Mouse (Mus musculus): ENCODE measurements around the gene Traf7. TPM values are rescaled to one million over a fixed set of nuclear protein-coding genes. Genes with fewer than 3 reads are reported as not detected.

Traf7 gene
- polyA plus RNA-seq (2015; fragmentation: Nextera tagmentation; extraction: Ambion mirVana), result 97.1 and 109 TPM in 2 replicates

GRCm38 (mm10) chr17:24527723-24528559, at the start of gene Traf7:
Gene Traf7, minus strand, starts transcription at chr17:24527938.
- Histone ChIP-seq H3K36me3 (ENCODE audit: poor library complexity, severe bottlenecking) (peaks cover 22% of the 10 kb centered on the region), H3K4me1 (peaks cover 70% of the 10 kb centered on the region), H3K4me2 (peak within 1 kb of the TSS; percentile 82), H3K9ac (peak within 1 kb of the TSS; percentile 91), H3K27me3 (no peaks in the 10 kb centered on the region), H3K4me3 (peak within 1 kb of the TSS; percentile 87), H3K27ac (peak within 1 kb of the TSS; percentile 85), H3K9me3 (replicated peaks) (no peaks in the 10 kb centered on the region)
- ATAC-seq, result peak; percentile 98
- WGBS, result under 1% methylated on average over 40 of the region's 40 CpGs

DNA sequence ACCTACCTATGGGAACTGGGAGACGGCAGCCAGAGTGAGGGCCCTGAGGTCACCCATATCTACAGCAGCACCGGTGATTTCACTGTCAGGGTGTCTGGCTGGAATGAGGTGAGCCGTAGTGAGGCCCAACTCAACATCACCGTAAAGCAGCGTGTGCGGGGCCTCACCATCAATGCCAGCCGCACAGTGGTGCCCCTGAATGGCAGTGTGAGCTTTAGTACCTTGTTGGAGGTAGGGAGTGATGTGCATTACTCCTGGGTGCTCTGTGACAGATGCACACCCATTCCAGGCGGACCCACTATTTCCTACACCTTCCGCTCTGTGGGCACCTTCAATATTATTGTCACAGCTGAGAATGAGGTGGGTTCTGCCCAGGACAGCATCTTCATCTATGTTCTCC, 46.1 kb upstream of the Traf7 start:
- H3K4me2 ChIP-seq, result no peak overlapping the region
- H3K4me3 ChIP-seq, result no peak overlapping the region
- H3K4me1 ChIP-seq, result no peaks in the 10 kb centered on the region
- ATAC-seq, result no peak
- WGBS, result 98% methylated on average over 9 of the region's 9 CpGs
- no peaks in the 10 kb centered on the region for H3K9me3 ChIP-seq (replicated peaks)
- H3K27ac ChIP-seq, result no peak overlapping the region
- H3K9ac ChIP-seq, result no peak overlapping the region
- H3K36me3 ChIP-seq (ENCODE audit: poor library complexity, severe bottlenecking), result peaks cover 95% of the 10 kb centered on the region
- H3K27me3 ChIP-seq, result no peaks in the 10 kb centered on the region

DNA sequence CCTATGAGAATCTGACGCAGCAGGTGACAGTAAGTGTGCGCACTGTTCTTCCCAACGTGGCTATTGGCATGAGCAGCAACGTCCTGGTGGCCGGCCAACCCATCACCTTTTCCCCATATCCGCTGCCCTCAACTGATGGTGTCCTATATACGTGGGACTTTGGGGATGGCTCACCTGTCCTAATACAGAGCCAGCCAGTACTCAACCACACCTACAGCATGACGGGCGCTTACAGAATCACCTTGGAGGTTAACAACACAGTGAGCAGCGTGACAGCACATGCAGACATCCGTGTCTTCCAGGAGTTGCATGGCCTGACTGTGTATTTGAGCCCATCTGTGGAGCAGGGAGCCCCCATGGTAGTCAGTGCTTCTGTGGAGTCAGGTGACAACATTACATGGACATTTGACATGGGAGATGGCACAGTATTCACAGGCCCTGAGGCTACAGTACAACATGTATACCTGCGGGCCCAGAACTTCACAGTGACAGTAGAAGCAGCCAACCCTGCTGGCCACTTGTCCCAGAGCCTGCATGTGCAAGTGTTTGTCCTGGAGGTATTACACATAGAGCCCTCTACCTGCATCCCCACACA, 45.0 kb upstream of the Traf7 start:
- no peaks in the 10 kb centered on the region for H3K4me1 ChIP-seq
- H3K9me3 ChIP-seq (replicated peaks), result no peaks in the 10 kb centered on the region
- WGBS, result 96% methylated on average over 12 of the region's 12 CpGs
- peaks cover 90% of the 10 kb centered on the region for H3K36me3 ChIP-seq (ENCODE audit: poor library complexity, severe bottlenecking)
- no peak overlapping the region for H3K27ac ChIP-seq
- no peak for ATAC-seq
- no peak overlapping the region for H3K4me2 ChIP-seq
- H3K4me3 ChIP-seq, result no peak overlapping the region
- no peak overlapping the region for H3K9ac ChIP-seq
- H3K27me3 ChIP-seq, result no peaks in the 10 kb centered on the region

- Histone ChIP-seq H3K4me1 (peaks cover 4% of the 10 kb centered on the region; the same call in 1 of the 2 replicates), H3K4me2 (no peak overlapping the region), H3K27ac (no peak overlapping the region), H3K36me3 (ENCODE audit: poor library complexity, severe bottlenecking) (peaks cover 89% of the 10 kb centered on the region), H3K27me3 (no peaks in the 10 kb centered on the region), H3K4me3 (no peak overlapping the region), H3K9ac (no peak overlapping the region), H3K9me3 (replicated peaks) (no peaks in the 10 kb centered on the region)
- 84% methylated on average over 4 of the region's 4 CpGs for WGBS
- ATAC-seq, result no peak
Observed at GRCm38 (mm10) chr17:24569837-24570236, 42.1 kb upstream of the Traf7 start.

DNA sequence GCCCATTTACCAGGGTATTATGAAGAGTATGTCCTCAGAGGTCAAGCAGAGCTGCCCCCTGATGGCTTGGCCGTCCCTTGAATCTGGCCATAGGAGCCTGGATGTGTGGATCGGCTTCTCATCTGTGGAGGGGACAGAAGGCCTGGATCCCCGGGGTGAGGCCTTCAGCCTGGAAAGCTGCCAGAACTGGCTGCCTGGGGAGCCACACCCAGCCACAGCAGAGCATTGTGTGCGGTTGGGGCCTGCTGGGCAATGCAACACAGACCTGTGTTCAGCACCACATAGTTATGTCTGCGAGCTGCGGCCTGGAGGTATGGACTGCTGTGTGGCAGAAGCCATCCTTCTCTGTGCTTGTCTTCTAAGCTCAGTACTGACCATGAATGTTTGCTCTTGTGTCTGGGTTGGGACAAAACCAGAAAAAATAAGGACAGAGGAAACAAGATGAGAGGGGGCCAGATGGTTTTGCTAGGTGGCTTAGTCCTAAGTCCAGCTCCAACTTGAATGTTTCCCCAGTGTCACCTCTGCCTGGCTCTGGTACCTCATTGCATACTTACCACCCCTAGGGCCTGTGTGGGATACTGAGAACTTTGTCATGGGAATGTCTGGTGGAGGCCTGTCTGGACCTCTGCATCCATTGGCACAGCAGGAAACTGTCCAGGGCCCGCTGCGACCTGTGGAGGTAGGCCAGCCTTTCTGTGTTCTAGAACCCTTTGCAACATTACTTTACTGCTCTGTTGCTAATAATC, 39.5 kb upstream of the Traf7 start:
- H3K9me3 ChIP-seq (replicated peaks), result no peaks in the 10 kb centered on the region
- no peak overlapping the region for H3K4me3 ChIP-seq
- H3K9ac ChIP-seq, result peak overlapping the region; percentile 31; the same call in 1 of the 2 replicates
- H3K27ac ChIP-seq, result no peak overlapping the region
- 73% methylated on average over 8 of the region's 8 CpGs for WGBS
- H3K27me3 ChIP-seq, result no peaks in the 10 kb centered on the region
- no peak for ATAC-seq
- H3K4me2 ChIP-seq, result no peak overlapping the region
- peaks cover 64% of the 10 kb centered on the region for H3K36me3 ChIP-seq (ENCODE audit: poor library complexity, severe bottlenecking)
- peaks cover 4% of the 10 kb centered on the region; the same call in 1 of the 2 replicates for H3K4me1 ChIP-seq

- peaks cover 4% of the 10 kb centered on the region; the same call in 1 of the 2 replicates for H3K4me1 ChIP-seq
- H3K9ac ChIP-seq, result no peak overlapping the region
- H3K27ac ChIP-seq, result no peak overlapping the region
- no peak overlapping the region for H3K4me3 ChIP-seq
- WGBS, result 64% methylated on average over 3 of the region's 3 CpGs
- no peak for ATAC-seq
- no peak overlapping the region for H3K4me2 ChIP-seq
- H3K9me3 ChIP-seq (replicated peaks), result no peaks in the 10 kb centered on the region
- peaks cover 51% of the 10 kb centered on the region for H3K36me3 ChIP-seq (ENCODE audit: poor library complexity, severe bottlenecking)
- H3K27me3 ChIP-seq, result no peaks in the 10 kb centered on the region
Observed at GRCm38 (mm10) chr17:24565792-24566191, 38.1 kb upstream of the Traf7 start.

DNA sequence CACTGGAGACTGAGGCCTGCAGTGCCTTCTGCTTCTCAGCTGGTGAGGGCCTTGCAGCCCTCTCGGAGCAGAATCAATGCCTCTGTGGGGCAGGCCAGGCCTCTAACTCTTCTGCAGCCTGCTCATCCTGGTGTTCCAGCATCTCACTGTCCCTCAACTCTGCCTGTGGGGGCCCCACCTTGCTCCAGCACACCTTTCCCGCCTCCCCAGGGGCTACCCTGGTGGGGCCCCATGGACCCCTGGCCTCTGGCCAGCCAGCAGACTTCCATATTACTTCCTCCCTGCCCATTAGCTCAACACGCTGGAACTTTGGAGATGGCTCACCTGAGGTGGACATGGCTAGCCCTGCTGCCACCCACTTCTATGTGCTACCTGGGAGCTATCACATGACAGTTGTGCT, 37.4 kb upstream of the Traf7 start:
- no peak overlapping the region for H3K9ac ChIP-seq
- H3K27ac ChIP-seq, result no peak overlapping the region
- no peak for ATAC-seq
- no peak overlapping the region for H3K4me3 ChIP-seq
- 92% methylated on average over 3 of the region's 3 CpGs for WGBS
- H3K36me3 ChIP-seq (ENCODE audit: poor library complexity, severe bottlenecking), result peaks cover 45% of the 10 kb centered on the region
- H3K27me3 ChIP-seq, result no peaks in the 10 kb centered on the region
- no peaks in the 10 kb centered on the region for H3K9me3 ChIP-seq (replicated peaks)
- peaks cover 4% of the 10 kb centered on the region; the same call in 1 of the 2 replicates for H3K4me1 ChIP-seq
- no peak overlapping the region for H3K4me2 ChIP-seq

DNA sequence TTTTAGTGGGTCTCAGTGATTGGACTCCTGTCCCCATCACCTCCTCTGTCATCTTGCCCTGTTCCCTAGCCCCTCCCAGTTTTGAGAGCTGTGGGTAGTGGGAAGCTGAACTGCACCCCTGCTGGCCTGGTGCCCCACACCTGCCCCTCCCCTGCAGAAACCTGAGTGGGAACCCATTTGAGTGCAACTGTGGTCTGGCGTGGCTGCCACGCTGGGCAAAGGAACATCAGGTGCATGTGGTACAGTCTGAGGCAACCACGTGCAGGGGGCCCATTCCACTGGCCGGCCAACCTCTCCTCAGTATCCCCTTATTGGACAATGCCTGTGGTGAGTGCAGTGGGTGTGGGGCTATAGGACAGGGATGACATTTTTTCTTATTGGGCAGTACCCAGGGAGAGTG, 36.7 kb upstream of the Traf7 start:
- Histone ChIP-seq H3K27ac (no peak overlapping the region), H3K9me3 (replicated peaks) (no peaks in the 10 kb centered on the region), H3K4me2 (no peak overlapping the region), H3K36me3 (ENCODE audit: poor library complexity, severe bottlenecking) (peaks cover 38% of the 10 kb centered on the region), H3K9ac (no peak overlapping the region), H3K4me1 (peaks cover 7% of the 10 kb centered on the region), H3K27me3 (no peaks in the 10 kb centered on the region), H3K4me3 (no peak overlapping the region)
- WGBS, result 90% methylated on average over 4 of the region's 4 CpGs
- no peak for ATAC-seq

DNA sequence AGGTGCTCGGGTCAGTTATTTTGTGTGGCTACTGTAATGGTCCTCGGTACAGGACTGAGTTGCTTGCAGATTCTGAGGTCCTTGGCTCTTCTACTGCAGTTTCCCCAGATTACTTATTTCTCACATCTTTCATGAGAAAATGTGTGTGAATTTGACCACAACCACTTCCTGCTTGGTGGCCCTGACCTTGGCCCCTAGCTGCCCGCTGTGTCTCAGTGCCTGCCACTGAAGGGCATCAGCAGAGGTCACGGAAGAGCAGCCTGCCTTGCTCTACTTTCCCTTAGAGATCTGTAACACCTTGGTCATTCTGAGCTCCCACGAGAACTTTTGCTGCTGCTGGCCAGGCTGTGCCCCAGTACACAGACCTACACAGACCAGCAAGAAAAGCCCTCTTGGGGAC, 35.9 kb upstream of the Traf7 start:
- Histone ChIP-seq H3K27ac (no peak overlapping the region), H3K36me3 (ENCODE audit: poor library complexity, severe bottlenecking) (peaks cover 31% of the 10 kb centered on the region), H3K4me2 (no peak overlapping the region), H3K4me3 (no peak overlapping the region), H3K9ac (no peak overlapping the region), H3K4me1 (peaks cover 14% of the 10 kb centered on the region), H3K27me3 (no peaks in the 10 kb centered on the region), H3K9me3 (replicated peaks) (no peaks in the 10 kb centered on the region)
- ATAC-seq, result no peak
- 94% methylated on average over 5 of the region's 5 CpGs for WGBS

DNA sequence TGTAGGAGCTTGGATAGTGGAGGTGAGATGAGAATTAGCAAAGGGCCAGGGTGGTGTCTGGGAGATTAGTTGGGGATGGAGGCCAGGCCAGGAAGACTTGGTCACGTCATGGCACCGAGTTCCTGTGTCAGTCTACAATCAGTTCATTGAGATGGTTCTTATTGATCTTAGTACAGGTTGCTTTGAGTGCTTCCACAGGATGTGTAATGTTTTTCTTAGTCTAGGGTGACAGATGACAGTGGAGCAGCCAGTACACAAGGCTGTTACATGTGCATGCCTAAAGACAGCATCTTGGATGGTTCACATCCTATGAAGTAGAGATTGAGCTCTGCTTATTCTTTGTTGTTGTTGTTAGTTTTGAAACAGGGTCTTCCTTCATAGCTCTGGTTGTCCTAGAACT, 33.9 kb upstream of the Traf7 start:
- no peak overlapping the region for H3K4me2 ChIP-seq
- peaks cover 22% of the 10 kb centered on the region for H3K4me1 ChIP-seq
- H3K9me3 ChIP-seq (replicated peaks), result no peaks in the 10 kb centered on the region
- H3K4me3 ChIP-seq, result no peak overlapping the region
- H3K9ac ChIP-seq, result no peak overlapping the region
- 93% methylated on average over 2 of the region's 2 CpGs for WGBS
- ATAC-seq, result no peak
- H3K36me3 ChIP-seq (ENCODE audit: poor library complexity, severe bottlenecking), result peaks cover 22% of the 10 kb centered on the region
- H3K27me3 ChIP-seq, result no peaks in the 10 kb centered on the region
- H3K27ac ChIP-seq, result no peak overlapping the region

GRCm38 (mm10) chr17:24560301-24561028, 32.7 kb upstream of the Traf7 start:
- no peak overlapping the region for H3K4me3 ChIP-seq
- H3K4me2 ChIP-seq, result no peak overlapping the region
- no peaks in the 10 kb centered on the region for H3K27me3 ChIP-seq
- H3K9ac ChIP-seq, result no peak overlapping the region
- no peak for ATAC-seq
- H3K36me3 ChIP-seq (ENCODE audit: poor library complexity, severe bottlenecking), result peaks cover 12% of the 10 kb centered on the region
- no peaks in the 10 kb centered on the region for H3K9me3 ChIP-seq (replicated peaks)
- WGBS, result 91% methylated on average over 5 of the region's 5 CpGs
- no peak overlapping the region for H3K27ac ChIP-seq
- peaks cover 22% of the 10 kb centered on the region for H3K4me1 ChIP-seq

Data from forebrain, embryonic 13.5 days (tissue).